Mouse (Mus musculus) fibroblast of lung, adult 2 months (primary cell): ENCODE measurements around the gene Tprkb.
"Not testable (repeated sequence)": the region's sequence is repeated elsewhere in the genome, so short reads cannot be mapped to it uniquely, and the experiment has no call there.

Source experiments
- DNase-seq: peaks from one replicate; pipeline ENCODE4 v3.0.0-alpha.2; 2011; ENCODE audit warnings: low read depth

Gene Tprkb

GRCm38 (mm10) chr6:85915539-85916513, 4.2 kb downstream of the Tprkb start, which contains the start of gene Nat8f1:
Gene Nat8f1 (minus strand): TSS chr6:85915687.
- DNase-seq = peak; percentile 79

GRCm38 (mm10) chr6:85916596-85916995, 4.9 kb downstream of the Tprkb start:
- no peak for DNase-seq

GRCm38 (mm10) chr6:85918341-85918740, 6.7 kb downstream of the Tprkb start:
- DNase-seq = not testable (repeated sequence)

- no peak for DNase-seq
Observed at GRCm38 (mm10) chr6:85919401-85919800, 7.7 kb downstream of the Tprkb start.

- DNase-seq = no peak
Observed at GRCm38 (mm10) chr6:85923643-85924042, 12.0 kb downstream of the Tprkb start.

- no peak for DNase-seq
Observed at GRCm38 (mm10) chr6:85926709-85927108, 15.0 kb downstream of the Tprkb start.

- DNase-seq = no peak
Observed at GRCm38 (mm10) chr6:85927476-85928464, 16.1 kb downstream of the Tprkb start.

- no peak for DNase-seq
Observed at GRCm38 (mm10) chr6:85929312-85929711, 17.6 kb downstream of the Tprkb start.

- no peak for DNase-seq
Observed at GRCm38 (mm10) chr6:85934047-85934446, 22.4 kb downstream of the Tprkb start.

GRCm38 (mm10) chr6:85935646-85936045, 24.0 kb downstream of the Tprkb start:
- DNase-seq = no peak

GRCm38 (mm10) chr6:85936508-85937465, 25.1 kb downstream of the Tprkb start:
- DNase-seq = peak; percentile 51

GRCm38 (mm10) chr6:85938701-85939100, 27.0 kb downstream of the Tprkb start:
- DNase-seq = no peak

- DNase-seq = no peak
Observed at GRCm38 (mm10) chr6:85942469-85942868, 30.8 kb downstream of the Tprkb start.

GRCm38 (mm10) chr6:85948549-85948948, 36.9 kb downstream of the Tprkb start:
- DNase-seq = no peak

GRCm38 (mm10) chr6:85957581-85957980, 45.9 kb downstream of the Tprkb start:
- no peak for DNase-seq

- peak; percentile 72 for DNase-seq
Observed at GRCm38 (mm10) chr6:85961101-85962091, 49.7 kb downstream of the Tprkb start, which contains the start of gene Dusp11. Gene Dusp11 (minus strand): TSS chr6:85961667.

GRCm38 (mm10) chr6:85966081-85966480, 54.4 kb downstream of the Tprkb start:
- not testable (repeated sequence) for DNase-seq

GRCm38 (mm10) chr6:85966686-85967085, 55.0 kb downstream of the Tprkb start:
- DNase-seq = no peak

- DNase-seq = no peak
Observed at GRCm38 (mm10) chr6:85969889-85970288, 58.2 kb downstream of the Tprkb start.

GRCm38 (mm10) chr6:85972699-85973098, 61.0 kb downstream of the Tprkb start:
- no peak for DNase-seq
